Mouse (Mus musculus) C3H10T1/2 (cell line): Measurements from ENCODE around the gene Gm4340. TPM values are rescaled to one million over a fixed set of nuclear protein-coding genes. Genes with fewer than 3 reads are reported as not detected.

Experiments used
- polyA plus RNA-seq, 2 experiments: library from polyadenylated mRNA; unstranded; fragments of >200 nt; fragmentation: generic; extraction: Trizol; gene quantifications; one replicate each; pipeline ENCODE4 v1.2.1; 2012; ENCODE audit warnings: missing spikeins in 2 of 2

Gm4340 gene
- polyA plus RNA-seq: under 1 TPM in 1 of 2 experiments, not detected in 1; 0.05 TPM

DNA sequence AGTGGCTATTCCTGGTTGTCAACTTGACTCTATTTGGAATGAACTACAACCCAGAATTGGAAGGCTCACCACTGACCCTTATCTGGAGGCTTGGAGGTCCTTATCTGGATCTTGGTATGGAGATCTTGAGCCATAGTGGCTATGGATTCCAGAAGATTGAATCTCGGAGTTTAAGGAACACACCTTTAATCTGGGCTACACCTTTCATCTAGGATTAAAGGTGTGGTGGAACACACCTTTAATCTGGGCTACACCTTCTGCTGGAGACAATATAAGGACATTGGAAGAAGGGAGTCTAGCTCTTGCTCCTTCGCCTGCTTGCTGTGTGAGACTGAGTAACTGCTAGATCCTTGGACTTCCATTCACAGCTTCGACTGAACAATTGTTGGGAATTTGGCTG is at the start of gene Gm4340:
TSS of gene Gm4340 (plus strand) at position 301 of the 400 bp plus-strand sequence.

DNA sequence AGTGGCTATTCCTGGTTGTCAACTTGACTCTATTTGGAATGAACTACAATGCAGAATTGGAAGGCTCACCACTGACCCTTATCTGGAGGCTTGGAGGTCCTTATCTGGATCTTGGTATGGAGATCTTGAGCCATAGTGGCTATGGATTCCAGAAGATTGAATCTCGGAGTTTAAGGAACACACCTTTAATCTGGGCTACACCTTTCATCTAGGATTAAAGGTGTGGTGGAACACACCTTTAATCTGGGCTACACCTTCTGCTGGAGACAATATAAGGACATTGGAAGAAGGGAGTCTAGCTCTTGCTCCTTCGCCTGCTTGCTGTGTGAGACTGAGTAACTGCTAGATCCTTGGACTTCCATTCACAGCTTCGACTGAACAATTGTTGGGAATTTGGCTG is 42.6 kb upstream of the Gm4340 start, which contains the start of gene Gm6763:
TSS of gene Gm6763 (plus strand) at position 301 of the 400 bp plus-strand sequence.

DNA sequence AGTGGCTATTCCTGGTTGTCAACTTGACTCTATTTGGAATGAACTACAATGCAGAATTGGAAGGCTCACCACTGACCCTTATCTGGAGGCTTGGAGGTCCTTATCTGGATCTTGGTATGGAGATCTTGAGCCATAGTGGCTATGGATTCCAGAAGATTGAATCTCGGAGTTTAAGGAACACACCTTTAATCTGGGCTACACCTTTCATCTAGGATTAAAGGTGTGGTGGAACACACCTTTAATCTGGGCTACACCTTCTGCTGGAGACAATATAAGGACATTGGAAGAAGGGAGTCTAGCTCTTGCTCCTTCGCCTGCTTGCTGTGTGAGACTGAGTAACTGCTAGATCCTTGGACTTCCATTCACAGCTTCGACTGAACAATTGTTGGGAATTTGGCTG is 34.1 kb upstream of the Gm4340 start, which contains the start of gene Gm8764:
TSS of gene Gm8764 (plus strand) at position 301 of the 400 bp plus-strand sequence.

DNA sequence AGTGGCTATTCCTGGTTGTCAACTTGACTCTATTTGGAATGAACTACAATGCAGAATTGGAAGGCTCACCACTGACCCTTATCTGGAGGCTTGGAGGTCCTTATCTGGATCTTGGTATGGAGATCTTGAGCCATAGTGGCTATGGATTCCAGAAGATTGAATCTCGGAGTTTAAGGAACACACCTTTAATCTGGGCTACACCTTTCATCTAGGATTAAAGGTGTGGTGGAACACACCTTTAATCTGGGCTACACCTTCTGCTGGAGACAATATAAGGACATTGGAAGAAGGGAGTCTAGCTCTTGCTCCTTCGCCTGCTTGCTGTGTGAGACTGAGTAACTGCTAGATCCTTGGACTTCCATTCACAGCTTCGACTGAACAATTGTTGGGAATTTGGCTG is 25.6 kb upstream of the Gm4340 start, which contains the start of gene Gm21304:
TSS of gene Gm21304 (plus strand) at position 301 of the 400 bp plus-strand sequence.

DNA sequence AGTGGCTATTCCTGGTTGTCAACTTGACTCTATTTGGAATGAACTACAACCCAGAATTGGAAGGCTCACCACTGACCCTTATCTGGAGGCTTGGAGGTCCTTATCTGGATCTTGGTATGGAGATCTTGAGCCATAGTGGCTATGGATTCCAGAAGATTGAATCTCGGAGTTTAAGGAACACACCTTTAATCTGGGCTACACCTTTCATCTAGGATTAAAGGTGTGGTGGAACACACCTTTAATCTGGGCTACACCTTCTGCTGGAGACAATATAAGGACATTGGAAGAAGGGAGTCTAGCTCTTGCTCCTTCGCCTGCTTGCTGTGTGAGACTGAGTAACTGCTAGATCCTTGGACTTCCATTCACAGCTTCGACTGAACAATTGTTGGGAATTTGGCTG is 17.1 kb upstream of the Gm4340 start, which contains the start of gene Gm21312:
TSS of gene Gm21312 (plus strand) at position 301 of the 400 bp plus-strand sequence.

DNA sequence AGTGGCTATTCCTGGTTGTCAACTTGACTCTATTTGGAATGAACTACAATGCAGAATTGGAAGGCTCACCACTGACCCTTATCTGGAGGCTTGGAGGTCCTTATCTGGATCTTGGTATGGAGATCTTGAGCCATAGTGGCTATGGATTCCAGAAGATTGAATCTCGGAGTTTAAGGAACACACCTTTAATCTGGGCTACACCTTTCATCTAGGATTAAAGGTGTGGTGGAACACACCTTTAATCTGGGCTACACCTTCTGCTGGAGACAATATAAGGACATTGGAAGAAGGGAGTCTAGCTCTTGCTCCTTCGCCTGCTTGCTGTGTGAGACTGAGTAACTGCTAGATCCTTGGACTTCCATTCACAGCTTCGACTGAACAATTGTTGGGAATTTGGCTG is 8.6 kb upstream of the Gm4340 start, which contains the start of gene Gm20765:
TSS of gene Gm20765 (plus strand) at position 301 of the 400 bp plus-strand sequence.

Other genes starting within 250 kb of the Gm4340 start
- gene Gm21293, start 51.1 kb upstream of the Gm4340 start, polyA plus RNA-seq: not detected
- not detected for gene Gm6763, start 42.5 kb upstream of the Gm4340 start, polyA plus RNA-seq
- gene Gm8764, start 34.0 kb upstream of the Gm4340 start, polyA plus RNA-seq: not detected
- not detected for gene Gm21304, start 25.5 kb upstream of the Gm4340 start, polyA plus RNA-seq
- not detected for gene Gm21312, start 17.0 kb upstream of the Gm4340 start, polyA plus RNA-seq
- gene Gm20765, start 8.5 kb upstream of the Gm4340 start, polyA plus RNA-seq: not detected